Mouse (Mus musculus) c-Kit-positive CD71-positive TER-119-positive erythroid progenitor cells, embryonic 14.5 days (primary cell): ENCODE measurements at regions not wholly inside any gene's neighbourhood (a gene's known extent, or its start where the extent isn't known, plus 50 kb on each side); places are given as distances from the start of the nearest gene placed in this dataset.

Experiments
- DNase-seq: peaks from one replicate; pipeline ENCODE4 v3.0.0-alpha.2; 2013; ENCODE audit warnings: low spot score

GRCm38 (mm10) chr13:83879561-83879960, 342.5 kb upstream of the Tmem161b start:
- no peak for DNase-seq

- no peak for DNase-seq
These were observed 341.8 kb upstream of the Tmem161b start for GRCm38 (mm10) chr13:83880305-83880704.

GRCm38 (mm10) chr13:83880772-83881171, 341.3 kb upstream of the Tmem161b start:
- no peak for DNase-seq

GRCm38 (mm10) chr13:83882839-83883238, 339.3 kb upstream of the Tmem161b start:
- no peak for DNase-seq

- no peak for DNase-seq
These were observed 338.3 kb upstream of the Tmem161b start for GRCm38 (mm10) chr13:83883821-83884220.

GRCm38 (mm10) chr13:83884226-83884625, 337.9 kb upstream of the Tmem161b start:
- DNase-seq, result no peak

GRCm38 (mm10) chr13:83884766-83885543, 337.1 kb upstream of the Tmem161b start:
- no peak for DNase-seq

- DNase-seq, result no peak
These were observed 336.4 kb upstream of the Tmem161b start for GRCm38 (mm10) chr13:83885729-83886128.

- DNase-seq, result no peak
These were observed 307.4 kb upstream of the Tmem161b start for GRCm38 (mm10) chr13:83914697-83915096.

- DNase-seq, result no peak
These were observed 289.3 kb upstream of the Tmem161b start for GRCm38 (mm10) chr13:83932761-83933160.

- no peak for DNase-seq
These were observed 275.6 kb upstream of the Tmem161b start for GRCm38 (mm10) chr13:83946495-83946894.

GRCm38 (mm10) chr13:83951163-83951562, 270.9 kb upstream of the Tmem161b start:
- no peak for DNase-seq

- no peak for DNase-seq
These were observed 270.3 kb upstream of the Tmem161b start for GRCm38 (mm10) chr13:83951808-83952207.

GRCm38 (mm10) chr13:83952353-83952752, 269.7 kb upstream of the Tmem161b start:
- DNase-seq, result no peak

GRCm38 (mm10) chr13:83952862-83953261, 269.2 kb upstream of the Tmem161b start:
- no peak for DNase-seq

GRCm38 (mm10) chr13:83955701-83956100, 266.4 kb upstream of the Tmem161b start:
- DNase-seq, result no peak

- DNase-seq, result no peak
These were observed 243.6 kb upstream of the Tmem161b start for GRCm38 (mm10) chr13:83978541-83978940.

- DNase-seq, result no peak
These were observed 242.6 kb upstream of the Tmem161b start for GRCm38 (mm10) chr13:83979535-83979934.

- no peak for DNase-seq
These were observed 237.3 kb upstream of the Tmem161b start for GRCm38 (mm10) chr13:83984651-83985331.

GRCm38 (mm10) chr13:83987746-83988423, 234.2 kb upstream of the Tmem161b start:
- DNase-seq, result no peak

GRCm38 (mm10) chr13:83988517-83988916, 233.6 kb upstream of the Tmem161b start:
- no peak for DNase-seq

- no peak for DNase-seq
These were observed 224.3 kb upstream of the Tmem161b start for GRCm38 (mm10) chr13:83997599-83998369.
